16 mouse cellular contexts compared by ENCODE assay signal in genomic region chr4:83439045-83439444, GRCm38 (mm10). TPM values are rescaled to one million over a fixed set of nuclear protein-coding genes. Genes with fewer than 3 reads are reported as not detected.
DNase-seq lines count a peak whose midpoint lies in the region; ATAC-seq and TF ChIP-seq lines count a peak whose summit lies in the region.
"Had no signal": no experiment of that assay in that cellular context is flagged by ENCODE, and none has a peak within 500 bp of the region (broad histone marks: within the 10 kb centered on the region; RNA-seq: fewer than 3 reads in every experiment).

No protein-coding gene starts in this region.

- ATAC-seq in cerebellum, adult (ENCODE audit: insufficient number of reproducible peaks, low FRiP score, low TSS enrichment): peak; percentile 53; the same call in 1 of the 2 replicates
- peak; percentile 87 for ATAC-seq in common myeloid progenitor, adult 5-6 weeks (replicated peaks; ENCODE audit: low read depth, poor library complexity, severe bottlenecking)
- ATAC-seq in stomach, postnatal 0 days (ENCODE audit: low FRiP score, low TSS enrichment): peak; percentile 61; the same call in 1 of the 2 replicates
- ATAC-seq: activated CD4-positive, CD25-positive, alpha-beta regulatory T cell, adult 4 months had no signal

- no peak overlapping the region for H3K4me3 ChIP-seq in stomach, postnatal 0 days (ENCODE audit: low read depth, low read length)
- H3K4me3 ChIP-seq: forebrain, embryonic 12.5 days; heart, embryonic 10.5 days; hindbrain, embryonic 15.5 days had no signal

- DNase-seq in cerebellum, postnatal 36 days: no peak
- DNase-seq in retina, embryonic 14.5 days (ENCODE audit: low spot score): peak; percentile 13
- DNase-seq in retina, postnatal 1 day: no peak
- DNase-seq in stomach, postnatal 0 days (ENCODE audit: low spot score): peak; percentile 53
- DNase-seq in gastrocnemius, postnatal 25 days: no peak
- no peak for DNase-seq in neural tube, embryonic 10.5 days (ENCODE audit: extremely low spot score, low spot score)
- DNase-seq: cerebellum, adult 11-12 months; heart, postnatal 14 days; kidney, adult 2 months; thymus, postnatal 4 days had no signal

- H3K36me3 ChIP-seq in stomach, postnatal 0 days (ENCODE audit: control insufficient read depth, insufficient read depth, low read length): peaks cover 12% of the 10 kb centered on the region

- H3K9ac ChIP-seq in stomach, postnatal 0 days (ENCODE audit: low read length): no peak overlapping the region
- H3K9ac ChIP-seq: forebrain, embryonic 12.5 days; hindbrain, embryonic 15.5 days had no signal

- no peaks in the 10 kb centered on the region for H3K27me3 ChIP-seq in stomach, postnatal 0 days (ENCODE audit: control insufficient read depth, insufficient read depth, low read length)
- H3K27me3 ChIP-seq: forebrain, embryonic 12.5 days; hindbrain, embryonic 15.5 days had no signal

- no peaks in the 10 kb centered on the region for H3K9me3 ChIP-seq in stomach, postnatal 0 days (ENCODE audit: control insufficient read depth, low read length)
- H3K9me3 ChIP-seq: forebrain, embryonic 12.5 days; heart, embryonic 10.5 days; hindbrain, embryonic 15.5 days had no signal

- no peak overlapping the region for H3K4me2 ChIP-seq in stomach, postnatal 0 days (replicated peaks; ENCODE audit: low read depth)
- H3K4me2 ChIP-seq: forebrain, embryonic 12.5 days; hindbrain, embryonic 15.5 days had no signal

- no peak for TF ChIP-seq CTCF in stomach, postnatal 0 days (IDR thresholded peaks at IDR 0.05; ENCODE audit: low read depth)

- H3K27ac ChIP-seq in stomach, postnatal 0 days (replicated peaks): no peak overlapping the region
- H3K27ac ChIP-seq: forebrain, embryonic 12.5 days; heart, embryonic 10.5 days; hindbrain, embryonic 15.5 days had no signal

- no peak for TF ChIP-seq EP300 in stomach, postnatal 0 days (optimal IDR thresholded peaks at IDR 0.05)

- WGBS in stomach, postnatal 0 days: 44% methylated on average over 5 of the region's 5 CpGs

- H3K4me1 ChIP-seq in stomach, postnatal 0 days (replicated peaks; ENCODE audit: control insufficient read depth, insufficient read depth): no peaks in the 10 kb centered on the region
- H3K4me1 ChIP-seq: forebrain, embryonic 12.5 days; heart, embryonic 10.5 days; hindbrain, embryonic 15.5 days had no signal

RNA-seq across cellular contexts. Expression of gene Snapc3, which starts 21.5 kb away (rescaled TPM):
- total RNA-seq in common myeloid progenitor, adult 5-6 weeks (2017): 30.0 and 53.6 TPM in 2 replicates
- polyA plus RNA-seq in stomach, postnatal 0 days (2015; fragmentation: Nextera tagmentation; extraction: Ambion mirVana): 14.7 and 16.6 TPM in 2 replicates
- total RNA-seq in gastrocnemius, postnatal 25 days (2021): 10 to 100 TPM in 1 of 2 experiments, 1 to 10 TPM in 1; 8.4 to 11.3 TPM

RNA-seq across cellular contexts. Expression of gene Psip1, which starts 47.2 kb away (rescaled TPM):
- 299 and 303 TPM in 2 replicates for total RNA-seq in common myeloid progenitor, adult 5-6 weeks (2017)
- polyA plus RNA-seq in stomach, postnatal 0 days (2015; fragmentation: Nextera tagmentation; extraction: Ambion mirVana): 31.1 and 36.5 TPM in 2 replicates
- 10 to 100 TPM; 15.6 to 16.2 TPM for total RNA-seq in gastrocnemius, postnatal 25 days (2021)

Comparison
In these comparisons a context has a peak if more than half of its experiments do, and no peak if none do; other contexts are left out.
1. DNase-seq: peak in retina, embryonic 14.5 days (single experiment) and stomach, postnatal 0 days (single experiment); none in cerebellum, postnatal 36 days (0 of 2), retina, postnatal 1 day (single experiment), gastrocnemius, postnatal 25 days (single experiment) and neural tube, embryonic 10.5 days (single experiment).
2. RNA of gene Psip1, which starts 47.2 kb away (total RNA-seq): 299 to 303 TPM in common myeloid progenitor, adult 5-6 weeks; 15.6 to 16.2 TPM in gastrocnemius, postnatal 25 days; every median in the first group is over 10 times any median in the second.
3. Peak in every context shown above with its lines, with median percentiles within 50 percentile points of each other: ATAC-seq.